Mouse (Mus musculus) neural tube, embryonic 11.5 days (tissue): ENCODE data around the gene Abhd14a. TPM values are rescaled to one million over a fixed set of nuclear protein-coding genes. Genes with fewer than 3 reads are reported as not detected.

Source experiments
- ATAC-seq: fragments of 200-750 bp; cut with Nextera tagmentation; 2 replicates; pipeline ENCODE4 v1.8.0; 2017; ENCODE audit warnings: moderate number of reproducible peaks, mild to moderate bottlenecking, moderate TSS enrichment, moderate library complexity; ENCODE audit not compliant: insufficient read depth, low FRiP score, low TSS enrichment
- DNase-seq: peaks from one replicate; pipeline ENCODE4 v3.0.0-alpha.2; 2015; ENCODE audit warnings: low spot score
- H3K27ac ChIP-seq: fragments of 300-500 bp; sonication (generic); 2 replicates; pipeline ENCODE4 v1.5.1; 2014; ENCODE audit warnings: low read depth, mild to moderate bottlenecking, low read length
- H3K27me3 ChIP-seq: fragments of 300-500 bp; sonication (generic); 2 replicates; pipeline ENCODE4 v1.6.1; 2014; ENCODE audit warnings: mild to moderate bottlenecking, low read length, mixed read lengths; ENCODE audit not compliant: control insufficient read depth, insufficient read depth
- H3K36me3 ChIP-seq: fragments of 300-500 bp; sonication (generic); 2 replicates; pipeline ENCODE4 v1.6.1; 2014; ENCODE audit warnings: mild to moderate bottlenecking, low read length, moderate library complexity, mixed read lengths; ENCODE audit not compliant: control insufficient read depth, insufficient read depth
- H3K4me1 ChIP-seq: fragments of 300-500 bp; sonication (generic); 2 replicates; pipeline ENCODE4 v1.6.1; 2014; ENCODE audit warnings: low read length, mixed read lengths; ENCODE audit not compliant: control insufficient read depth, insufficient read depth
- H3K4me2 ChIP-seq: fragments of 300-500 bp; sonication (generic); 2 replicates; pipeline ENCODE4 v1.6.1; 2014; ENCODE audit warnings: low read depth, mild to moderate bottlenecking, moderate library complexity
- H3K4me3 ChIP-seq: fragments of 300-500 bp; sonication (generic); 2 replicates; pipeline ENCODE4 v1.5.1; 2014; ENCODE audit warnings: low read depth, low read length
- H3K9ac ChIP-seq: fragments of 300-500 bp; sonication (generic); 2 replicates; pipeline ENCODE4 v1.6.1; 2014; ENCODE audit warnings: mild to moderate bottlenecking, low read length
- H3K9me3 ChIP-seq: fragments of 300-500 bp; sonication (generic); 2 replicates; pipeline ENCODE4 v1.6.1; 2016; ENCODE audit warnings: low read length; ENCODE audit not compliant: control insufficient read depth
- WGBS: fragments of 180-500 bp; shearing (Covaris S2); extraction: QIAGEN DNeasy Blood & Tissue Kit; methylation state at CpG from one replicate; pipeline ENCODE4 v1.1.7; 2014; 5-methylcytosine and 5-hydroxymethylcytosine counted together
- polyA plus RNA-seq: library from polyadenylated mRNA; unstranded; fragments of >200 nt; fragmentation: Nextera tagmentation; extraction: Ambion mirVana; gene quantifications from 2 replicates; pipeline ENCODE4 v1.2.1, GENCODE M21; 2014

Abhd14a gene
- polyA plus RNA-seq, 1 experiment from 2014 or later = 38.6 TPM

GRCm38 (mm10) chr9:106473081-106473752, 25.7 kb upstream of the Abhd14a start:
- no peaks in the 10 kb centered on the region for H3K36me3 ChIP-seq
- H3K4me1 ChIP-seq = peaks cover 16% of the 10 kb centered on the region
- H3K9ac ChIP-seq = no peak overlapping the region
- 90% methylated on average over 16 of the region's 16 CpGs for WGBS
- no peaks in the 10 kb centered on the region for H3K9me3 ChIP-seq
- H3K4me3 ChIP-seq = no peak overlapping the region
- no peak for DNase-seq
- ATAC-seq = no peak
- H3K27ac ChIP-seq = no peak overlapping the region
- H3K4me2 ChIP-seq = no peak overlapping the region
- H3K27me3 ChIP-seq = no peaks in the 10 kb centered on the region

GRCm38 (mm10) chr9:106472321-106472720, 24.8 kb upstream of the Abhd14a start:
- H3K27ac ChIP-seq = no peak overlapping the region
- 68% methylated on average over 4 of the region's 4 CpGs for WGBS

GRCm38 (mm10) chr9:106471892-106472291, 24.4 kb upstream of the Abhd14a start:
- no peaks in the 10 kb centered on the region for H3K27me3 ChIP-seq
- DNase-seq (peak; percentile 17), ATAC-seq (no peak)
- no peaks in the 10 kb centered on the region for H3K36me3 ChIP-seq
- no peak overlapping the region for H3K4me3 ChIP-seq
- H3K9ac ChIP-seq = no peak overlapping the region
- H3K27ac ChIP-seq = no peak overlapping the region
- H3K9me3 ChIP-seq = no peaks in the 10 kb centered on the region
- 12% methylated on average over 5 of the region's 5 CpGs for WGBS
- peak overlapping the region; percentile 24; the same call in 1 of the 2 replicates for H3K4me2 ChIP-seq
- peaks cover 9% of the 10 kb centered on the region; the same call in 1 of the 2 replicates for H3K4me1 ChIP-seq

More at GRCm38 (mm10) chr9:106472321-106472720, 24.8 kb upstream of the Abhd14a start:
- ATAC-seq = no peak
- Histone ChIP-seq H3K27me3 (no peaks in the 10 kb centered on the region), H3K4me1 (peaks cover 9% of the 10 kb centered on the region; the same call in 1 of the 2 replicates), H3K4me2 (no peak overlapping the region), H3K9me3 (no peaks in the 10 kb centered on the region), H3K4me3 (no peak overlapping the region), H3K36me3 (no peaks in the 10 kb centered on the region), H3K9ac (no peak overlapping the region)
- DNase-seq = peak; percentile 6

GRCm38 (mm10) chr9:106470991-106471750, 23.7 kb upstream of the Abhd14a start:
- peak overlapping the region; percentile 24; the same call in 1 of the 2 replicates for H3K4me2 ChIP-seq
- ATAC-seq (no peak), DNase-seq (no peak)
- H3K4me1 ChIP-seq = peaks cover 9% of the 10 kb centered on the region; the same call in 1 of the 2 replicates
- 64% methylated on average over 14 of the region's 14 CpGs for WGBS
- H3K36me3 ChIP-seq = no peaks in the 10 kb centered on the region
- H3K4me3 ChIP-seq = no peak overlapping the region
- no peaks in the 10 kb centered on the region for H3K9me3 ChIP-seq
- no peak overlapping the region for H3K27ac ChIP-seq
- no peak overlapping the region for H3K9ac ChIP-seq
- no peaks in the 10 kb centered on the region for H3K27me3 ChIP-seq

GRCm38 (mm10) chr9:106469776-106470175, 22.3 kb upstream of the Abhd14a start:
- Histone ChIP-seq H3K36me3 (no peaks in the 10 kb centered on the region), H3K4me1 (peaks cover 15% of the 10 kb centered on the region; the same call in 1 of the 2 replicates), H3K4me2 (no peak overlapping the region), H3K27ac (no peak overlapping the region), H3K9ac (no peak overlapping the region), H3K27me3 (no peaks in the 10 kb centered on the region), H3K4me3 (no peak overlapping the region), H3K9me3 (no peaks in the 10 kb centered on the region)
- DNase-seq = no peak
- 78% methylated on average over 9 of the region's 9 CpGs for WGBS
- ATAC-seq = no peak

GRCm38 (mm10) chr9:106469317-106469716, 21.8 kb upstream of the Abhd14a start:
- Histone ChIP-seq H3K4me1 (peaks cover 18% of the 10 kb centered on the region), H3K9me3 (no peaks in the 10 kb centered on the region), H3K9ac (no peak overlapping the region), H3K4me2 (no peak overlapping the region), H3K27ac (no peak overlapping the region), H3K4me3 (no peak overlapping the region), H3K27me3 (no peaks in the 10 kb centered on the region), H3K36me3 (no peaks in the 10 kb centered on the region)
- DNase-seq (no peak), ATAC-seq (no peak)
- WGBS = 79% methylated on average over 6 of the region's 6 CpGs

GRCm38 (mm10) chr9:106467746-106468145, 20.3 kb upstream of the Abhd14a start:
- DNase-seq (no peak), ATAC-seq (no peak)
- Histone ChIP-seq H3K9me3 (no peaks in the 10 kb centered on the region), H3K9ac (no peak overlapping the region), H3K4me1 (peaks cover 28% of the 10 kb centered on the region), H3K4me3 (no peak overlapping the region), H3K27me3 (peaks cover 2% of the 10 kb centered on the region; the same call in 1 of the 2 replicates), H3K27ac (no peak overlapping the region), H3K4me2 (no peak overlapping the region), H3K36me3 (peaks cover 6% of the 10 kb centered on the region)
- WGBS = 86% methylated on average over 7 of the region's 7 CpGs

GRCm38 (mm10) chr9:106466721-106467120, 19.2 kb upstream of the Abhd14a start:
- no peaks in the 10 kb centered on the region for H3K9me3 ChIP-seq
- no peak for DNase-seq
- peaks cover 24% of the 10 kb centered on the region for H3K4me1 ChIP-seq
- H3K9ac ChIP-seq = no peak overlapping the region
- no peak for ATAC-seq
- H3K36me3 ChIP-seq = peaks cover 10% of the 10 kb centered on the region
- no peak overlapping the region for H3K4me2 ChIP-seq
- H3K27me3 ChIP-seq = peaks cover 2% of the 10 kb centered on the region; the same call in 1 of the 2 replicates
- no peak overlapping the region for H3K27ac ChIP-seq
- H3K4me3 ChIP-seq = no peak overlapping the region
- 87% methylated on average over 6 of the region's 6 CpGs for WGBS
